Mouse (Mus musculus) adrenal gland, adult 2 months (tissue): Measurements from ENCODE around the gene Lrp4. TPM values are rescaled to one million over a fixed set of nuclear protein-coding genes. Genes with fewer than 3 reads are reported as not detected.
A peak's percentile ranks its signal among the peaks of the same experiment; 100 is the strongest.

Source experiments
- DNase-seq: peaks from one replicate; pipeline ENCODE4 v3.0.0; 2021
- polyA plus RNA-seq: library from polyadenylated mRNA; depleted of rRNA; stranded (reverse); fragments of >200 nt; gene quantifications from 2 replicates; pipeline ENCODE4 v1.2.3, GENCODE M21; 2012
- total RNA-seq, 2 experiments: library from RNA; stranded (reverse); gene quantifications; 2 replicates each; pipeline ENCODE4 v1.2.3; 2021

The Lrp4 gene
- total and polyA plus RNA-seq, 3 experiments, result 2.0 to 6.5 (median 3.5) TPM

- DNase-seq, result no peak
These were observed 3.9 kb upstream of the Lrp4 start for GRCm38 (mm10) chr2:91453231-91454075.

GRCm38 (mm10) chr2:91454434-91454833 is 2.9 kb upstream of the Lrp4 start:
- DNase-seq, result no peak

- peak; percentile 46 for DNase-seq
These were observed 1.5 kb upstream of the Lrp4 start for GRCm38 (mm10) chr2:91455826-91456225.

- DNase-seq, result no peak
These were observed 715 bp upstream of the Lrp4 start for GRCm38 (mm10) chr2:91456491-91457100.

- peak; percentile 69 for DNase-seq
These were observed 443 bp downstream of the Lrp4 start for GRCm38 (mm10) chr2:91457656-91458251.

GRCm38 (mm10) chr2:91458252-91458672 is 951 bp downstream of the Lrp4 start:
- DNase-seq, result peak; percentile 73

- peak; percentile 60 for DNase-seq
These were observed 1.5 kb downstream of the Lrp4 start for GRCm38 (mm10) chr2:91458673-91459391.

- DNase-seq, result no peak
These were observed 2.8 kb downstream of the Lrp4 start for GRCm38 (mm10) chr2:91460076-91460475.

- no peak for DNase-seq
These were observed 3.5 kb downstream of the Lrp4 start for GRCm38 (mm10) chr2:91460771-91461170.

- no peak for DNase-seq
These were observed 4.0 kb downstream of the Lrp4 start for GRCm38 (mm10) chr2:91461341-91461740.

- no peak for DNase-seq
These were observed 4.9 kb downstream of the Lrp4 start for GRCm38 (mm10) chr2:91462196-91462595.

GRCm38 (mm10) chr2:91462681-91463080 is 5.4 kb downstream of the Lrp4 start:
- no peak for DNase-seq

- DNase-seq, result no peak
These were observed 8.6 kb downstream of the Lrp4 start for GRCm38 (mm10) chr2:91465934-91466333.

GRCm38 (mm10) chr2:91467613-91468012 is 10.3 kb downstream of the Lrp4 start:
- DNase-seq, result no peak

- no peak for DNase-seq
These were observed 12.8 kb downstream of the Lrp4 start for GRCm38 (mm10) chr2:91470055-91470647.

- no peak for DNase-seq
These were observed 17.0 kb downstream of the Lrp4 start for GRCm38 (mm10) chr2:91474358-91474757.

GRCm38 (mm10) chr2:91475791-91476190 is 18.5 kb downstream of the Lrp4 start:
- no peak for DNase-seq

GRCm38 (mm10) chr2:91476251-91476661 is 18.9 kb downstream of the Lrp4 start:
- DNase-seq, result peak; percentile 59

- no peak for DNase-seq
These were observed 19.5 kb downstream of the Lrp4 start for GRCm38 (mm10) chr2:91476841-91477240.

- DNase-seq, result no peak
These were observed 23.1 kb downstream of the Lrp4 start for GRCm38 (mm10) chr2:91480399-91480801.

GRCm38 (mm10) chr2:91480805-91481514 is 23.6 kb downstream of the Lrp4 start:
- peak; percentile 42 for DNase-seq
